ENCODE assay signal across 21 mouse cellular contexts in the genomic region with DNA sequence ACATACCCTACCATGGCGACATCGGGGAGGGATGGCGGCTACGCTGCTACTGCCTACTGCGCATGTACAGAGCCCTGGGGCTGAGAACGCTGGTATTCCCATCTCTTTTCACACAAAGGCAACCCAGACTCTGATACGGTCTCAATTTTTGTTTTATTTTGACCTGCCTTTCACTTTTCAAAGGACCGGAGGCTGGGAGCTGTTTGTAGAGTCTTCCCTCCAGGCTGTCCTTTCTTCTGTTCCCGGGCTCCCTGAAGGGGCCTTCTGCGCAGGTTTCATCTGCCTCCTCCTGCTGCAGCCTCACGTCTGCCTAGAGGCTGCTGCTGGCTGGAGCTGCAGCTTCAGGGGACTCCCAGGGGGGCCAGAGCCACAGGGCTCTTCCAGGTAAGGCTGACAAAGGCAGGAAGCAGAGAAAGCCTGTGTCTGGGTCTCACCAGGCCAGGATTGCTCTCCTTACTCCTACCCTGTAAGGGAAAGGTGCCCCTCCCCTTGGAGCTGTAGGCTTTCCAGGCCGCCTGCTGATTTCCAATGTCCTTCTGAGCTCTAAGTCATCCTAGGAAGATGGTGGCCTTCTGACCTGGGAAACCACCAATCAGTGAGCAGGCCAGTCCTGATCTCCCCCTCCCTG. TPM values are rescaled to one million over a fixed set of nuclear protein-coding genes. Genes with fewer than 3 reads are reported as not detected.
DNase-seq lines count a peak whose midpoint lies in the region; ATAC-seq and TF ChIP-seq lines count a peak whose summit lies in the region.
"Had no signal": no experiment of that assay in that cellular context is flagged by ENCODE, and none has a peak within 500 bp of the region (broad histone marks: within the 10 kb centered on the region; RNA-seq: fewer than 3 reads in every experiment).

No protein-coding gene starts in this region.

- H3K4me3 ChIP-seq in heart, embryonic 10.5 days, result no peak overlapping the region
- H3K4me3 ChIP-seq in neural tube, embryonic 13.5 days, result no peak overlapping the region
- H3K4me3 ChIP-seq in embryonic facial prominence, embryonic 10.5 days, result no peak overlapping the region
- no peak overlapping the region for H3K4me3 ChIP-seq in midbrain, postnatal 0 days (ENCODE audit: low read depth, low read length)
- H3K4me3 ChIP-seq: layer of hippocampus, adult 2 months had no signal

- H3K27ac ChIP-seq in heart, embryonic 10.5 days, result no peak overlapping the region
- no peak overlapping the region; the same call in 1 of the 2 replicates for H3K27ac ChIP-seq in neural tube, embryonic 13.5 days (replicated peaks)
- H3K27ac ChIP-seq in embryonic facial prominence, embryonic 10.5 days (replicated peaks), result peak overlapping the region; percentile 54
- no peak overlapping the region; the same call in 1 of the 2 replicates for H3K27ac ChIP-seq in midbrain, postnatal 0 days (ENCODE audit: low read depth, low read length)
- H3K27ac ChIP-seq: layer of hippocampus, adult 2 months; stomach, postnatal 0 days had no signal

- peak overlapping the region; percentile 26; the same call in 1 of the 2 replicates for H3K9ac ChIP-seq in neural tube, embryonic 13.5 days
- no peak overlapping the region; the same call in 1 of the 2 replicates for H3K9ac ChIP-seq in midbrain, postnatal 0 days (replicated peaks; ENCODE audit: low read length, poor library complexity, severe bottlenecking)

- H3K36me3 ChIP-seq in heart, embryonic 10.5 days, result no peaks in the 10 kb centered on the region
- no peaks in the 10 kb centered on the region for H3K36me3 ChIP-seq in neural tube, embryonic 13.5 days
- H3K36me3 ChIP-seq in embryonic facial prominence, embryonic 10.5 days (replicated peaks), result no peaks in the 10 kb centered on the region
- H3K36me3 ChIP-seq in midbrain, postnatal 0 days (ENCODE audit: insufficient read depth, low read length), result no peaks in the 10 kb centered on the region

- no peaks in the 10 kb centered on the region for H3K9me3 ChIP-seq in heart, embryonic 10.5 days
- H3K9me3 ChIP-seq in neural tube, embryonic 13.5 days, result no peaks in the 10 kb centered on the region
- no peaks in the 10 kb centered on the region for H3K9me3 ChIP-seq in embryonic facial prominence, embryonic 10.5 days
- H3K9me3 ChIP-seq in midbrain, postnatal 0 days (ENCODE audit: low read length), result no peaks in the 10 kb centered on the region

- no peak overlapping the region for H3K4me2 ChIP-seq in neural tube, embryonic 13.5 days
- no peak overlapping the region for H3K4me2 ChIP-seq in midbrain, postnatal 0 days (ENCODE audit: low read depth, low read length, poor library complexity, severe bottlenecking)

- no peak for TF ChIP-seq CTCF in midbrain, postnatal 0 days (IDR thresholded peaks at IDR 0.05)

- WGBS in heart, embryonic 10.5 days, result 79% methylated on average over 12 of the region's 12 CpGs
- 67% methylated on average over 12 of the region's 12 CpGs for WGBS in neural tube, embryonic 13.5 days
- 78% methylated on average over 12 of the region's 12 CpGs for WGBS in embryonic facial prominence, embryonic 10.5 days
- WGBS in midbrain, postnatal 0 days, result 63% methylated on average over 12 of the region's 12 CpGs

- no peak for ATAC-seq in neural tube, embryonic 13.5 days (ENCODE audit: low read depth)
- ATAC-seq in midbrain, postnatal 0 days (ENCODE audit: low FRiP score), result no peak
- no peak for ATAC-seq in megakaryocyte progenitor cell, adult 5-6 weeks (replicated peaks; ENCODE audit: poor library complexity)
- ATAC-seq: lung, postnatal 0 days had no signal

- peaks cover 3% of the 10 kb centered on the region; the same call in 1 of the 2 replicates for H3K27me3 ChIP-seq in heart, embryonic 10.5 days (ENCODE audit: insufficient read depth, poor library complexity, severe bottlenecking)
- no peaks in the 10 kb centered on the region for H3K27me3 ChIP-seq in neural tube, embryonic 13.5 days
- H3K27me3 ChIP-seq in embryonic facial prominence, embryonic 10.5 days (replicated peaks; ENCODE audit: low read depth, poor library complexity, severe bottlenecking), result no peaks in the 10 kb centered on the region
- no peaks in the 10 kb centered on the region for H3K27me3 ChIP-seq in midbrain, postnatal 0 days (ENCODE audit: insufficient read depth, low read length)

- H3K4me1 ChIP-seq in heart, embryonic 10.5 days, result peaks cover 5% of the 10 kb centered on the region; the same call in 1 of the 2 replicates
- peaks cover 11% of the 10 kb centered on the region; the same call in 1 of the 2 replicates for H3K4me1 ChIP-seq in neural tube, embryonic 13.5 days (replicated peaks)
- peaks cover 18% of the 10 kb centered on the region; the same call in 1 of the 2 replicates for H3K4me1 ChIP-seq in embryonic facial prominence, embryonic 10.5 days
- H3K4me1 ChIP-seq in midbrain, postnatal 0 days (ENCODE audit: insufficient read depth, low read length), result no peaks in the 10 kb centered on the region

- peak; percentile 88 for DNase-seq in heart, adult 11 months
- DNase-seq in heart, embryonic 10.5 days (ENCODE audit: low spot score), result no peak
- DNase-seq in neural tube, embryonic 10.5 days (ENCODE audit: extremely low spot score, low spot score), result no peak
- DNase-seq in embryonic facial prominence, embryonic 10.5 days (ENCODE audit: low spot score), result no peak
- peak; percentile 12 for DNase-seq in midbrain, postnatal 0 days (ENCODE audit: low spot score)
- DNase-seq: cerebellum, adult 2 months; cerebellum, postnatal 36 days; gastrocnemius, postnatal 25 days; heart, postnatal 10 days; kidney, adult 18-20 months; kidney, postnatal 14 days; left cerebral cortex, postnatal 4 days; liver; retina, postnatal 1 day; thymus, postnatal 14 days had no signal

RNA-seq across cellular contexts. Expression of a gene that starts 7.6 kb away (rescaled TPM):
- polyA plus RNA-seq in heart, embryonic 10.5 days (2016; fragmentation: Nextera tagmentation; extraction: Ambion mirVana), result 0.06 and 0.09 TPM in 2 replicates
- polyA plus RNA-seq in neural tube, embryonic 13.5 days (2015; fragmentation: Nextera tagmentation; extraction: Ambion mirVana), result 0.08 and 0.12 TPM in 2 replicates
- 0.34 TPM in 2 replicates for polyA plus RNA-seq in embryonic facial prominence, embryonic 10.5 days (2016; fragmentation: Nextera tagmentation; extraction: Ambion mirVana)
- total RNA-seq in midbrain, postnatal 0 days (2014; rRNA removed), result 1.1 and 1.4 TPM in 2 replicates
- 0.25 and 0.36 TPM in 2 replicates for polyA plus RNA-seq in midbrain, postnatal 0 days (2015; fragmentation: Nextera tagmentation; extraction: Ambion mirVana)
- total RNA-seq in megakaryocyte progenitor cell, adult 5-6 weeks (2015), result not detected in 2 replicates
- total RNA-seq in megakaryocyte progenitor cell, adult 5-6 weeks (2017), result not detected in 2 replicates
- total RNA-seq: megakaryocyte, adult 5-6 weeks had no signal

Comparison
In these comparisons a context has a peak if more than half of its experiments do, and no peak if none do; other contexts are left out.
1. DNase-seq: peak in heart, adult 11 months (single experiment) and midbrain, postnatal 0 days (single experiment); none in heart, embryonic 10.5 days (single experiment), neural tube, embryonic 10.5 days (single experiment) and embryonic facial prominence, embryonic 10.5 days (single experiment).